ENCODE assay signal across 9 mouse cellular contexts in the genomic region with DNA sequence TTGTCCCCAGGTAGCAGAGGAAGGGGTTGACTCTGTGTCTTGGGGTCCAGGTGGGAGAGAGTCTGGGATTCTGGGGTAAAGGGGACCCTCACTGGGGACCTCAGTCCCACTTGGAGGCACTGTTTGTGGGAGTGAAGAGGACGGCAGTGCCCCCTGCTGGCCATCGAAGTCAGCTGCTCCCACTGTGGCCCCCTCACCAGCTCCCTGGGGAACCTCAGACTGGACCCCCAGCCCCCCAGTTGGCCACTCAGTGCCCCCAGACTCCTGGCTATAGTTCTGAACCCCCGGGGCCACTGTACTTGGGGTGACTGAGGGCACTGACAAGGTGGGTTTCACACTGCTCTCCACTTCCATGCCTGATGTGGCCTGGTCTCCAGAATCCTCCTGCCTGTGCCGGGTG. TPM values are rescaled to one million over a fixed set of nuclear protein-coding genes. Genes with fewer than 3 reads are reported as not detected.
A peak's percentile ranks its signal among the peaks of the same experiment; 100 is the strongest.
DNase-seq lines count a peak whose midpoint lies in the region; ATAC-seq and TF ChIP-seq lines count a peak whose summit lies in the region.
"Had no signal": no experiment of that assay in that cellular context is flagged by ENCODE, and none has a peak within 500 bp of the region (broad histone marks: within the 10 kb centered on the region; RNA-seq: fewer than 3 reads in every experiment).

No protein-coding gene starts in this region.

- H3K27me3 ChIP-seq in heart, postnatal 0 days (ENCODE audit: control insufficient read depth, insufficient read depth, low read length) = no peaks in the 10 kb centered on the region
- H3K27me3 ChIP-seq in heart, embryonic 12.5 days (replicated peaks) = no peaks in the 10 kb centered on the region
- H3K27me3 ChIP-seq in thymus, adult 2 months (ENCODE audit: control insufficient read depth, insufficient read depth, low read length) = no peaks in the 10 kb centered on the region
- H3K27me3 ChIP-seq in intestine, embryonic 16.5 days (replicated peaks; ENCODE audit: control insufficient read depth, insufficient read depth, low read length) = no peaks in the 10 kb centered on the region
- H3K27me3 ChIP-seq: neural tube, embryonic 12.5 days had no signal

- H3K4me1 ChIP-seq in heart, postnatal 0 days (ENCODE audit: control insufficient read depth, insufficient read depth) = no peaks in the 10 kb centered on the region
- peaks cover 5% of the 10 kb centered on the region for H3K4me1 ChIP-seq in heart, embryonic 12.5 days (replicated peaks)
- no peaks in the 10 kb centered on the region for H3K4me1 ChIP-seq in thymus, adult 2 months (replicated peaks; ENCODE audit: control insufficient read depth, insufficient read depth, low read length)
- no peaks in the 10 kb centered on the region for H3K4me1 ChIP-seq in intestine, embryonic 16.5 days (ENCODE audit: control insufficient read depth, insufficient read depth, low read length)

- H3K36me3 ChIP-seq in heart, postnatal 0 days (replicated peaks; ENCODE audit: control insufficient read depth, insufficient read depth, low read length) = no peaks in the 10 kb centered on the region
- H3K36me3 ChIP-seq in heart, embryonic 12.5 days = 0 out of 2 replicates have a peak, but pooled peaks cover 2% of the 10 kb centered on the region
- H3K36me3 ChIP-seq in thymus, adult 2 months (ENCODE audit: control insufficient read depth, insufficient read depth, low read length) = no peaks in the 10 kb centered on the region
- no peaks in the 10 kb centered on the region for H3K36me3 ChIP-seq in intestine, embryonic 16.5 days (ENCODE audit: control insufficient read depth, insufficient read depth, low read length)

- H3K4me3 ChIP-seq in heart, postnatal 0 days (ENCODE audit: low read depth, low read length) = no peak overlapping the region
- H3K4me3 ChIP-seq in heart, embryonic 12.5 days = no peak overlapping the region
- H3K4me3 ChIP-seq in thymus, adult 2 months (ENCODE audit: control insufficient read depth, insufficient read depth, low read length) = no peak overlapping the region
- H3K4me3 ChIP-seq in intestine, embryonic 16.5 days (ENCODE audit: low read length) = no peak overlapping the region
- H3K4me3 ChIP-seq: neural tube, embryonic 12.5 days had no signal

- DNase-seq in heart, postnatal 0 days (ENCODE audit: low spot score) = no peak
- DNase-seq in thymus, adult 2 months = peak; percentile 50
- DNase-seq in thymus, adult 18-20 months = no peak
- DNase-seq in embryo, embryonic 11 days = no peak
- DNase-seq in left cerebral cortex, postnatal 36 days (ENCODE audit: low spot score in 2 of 2) = no peak

- intact Hi-C loops in left cerebral cortex, postnatal 36 days (cut with DNase I) = no loop called here

- no peak overlapping the region for H3K4me2 ChIP-seq in heart, postnatal 0 days (ENCODE audit: low read depth, low read length)
- H3K4me2 ChIP-seq in heart, embryonic 12.5 days = no peak overlapping the region
- no peak overlapping the region for H3K4me2 ChIP-seq in intestine, embryonic 16.5 days (ENCODE audit: low read depth, low read length)
- H3K4me2 ChIP-seq: neural tube, embryonic 12.5 days had no signal

- 0 out of 2 replicates have a peak overlapping the region, but pooled peaks have one; percentile 35 for H3K27ac ChIP-seq in heart, postnatal 0 days (ENCODE audit: low read depth)
- no peak overlapping the region for H3K27ac ChIP-seq in heart, embryonic 12.5 days (ENCODE audit: poor library complexity, severe bottlenecking)
- no peak overlapping the region for H3K27ac ChIP-seq in thymus, adult 2 months (ENCODE audit: control insufficient read depth, insufficient read depth, low read length)
- no peak overlapping the region for H3K27ac ChIP-seq in intestine, embryonic 16.5 days (ENCODE audit: low read length)
- H3K27ac ChIP-seq: neural tube, embryonic 12.5 days had no signal

- no peak for TF ChIP-seq POLR2A in thymus, adult 2 months (IDR thresholded peaks at IDR 0.05; ENCODE audit: control insufficient read depth, extremely low read depth, insufficient read depth, low read length, poor library complexity)

- H3K9me3 ChIP-seq in heart, postnatal 0 days (replicated peaks; ENCODE audit: control insufficient read depth, low read length) = no peaks in the 10 kb centered on the region
- H3K9me3 ChIP-seq in heart, embryonic 12.5 days (replicated peaks) = 0 out of 2 replicates have a peak, but pooled peaks cover 3% of the 10 kb centered on the region
- H3K9me3 ChIP-seq in intestine, embryonic 16.5 days (ENCODE audit: control insufficient read depth, low read length) = no peaks in the 10 kb centered on the region
- H3K9me3 ChIP-seq: neural tube, embryonic 12.5 days had no signal

- ATAC-seq in heart, postnatal 0 days (ENCODE audit: insufficient read depth, low read depth) = no peak
- no peak for ATAC-seq in heart, embryonic 12.5 days (ENCODE audit: insufficient number of reproducible peaks, low FRiP score)
- peak; percentile 21; the same call in 1 of the 2 replicates for ATAC-seq in intestine, embryonic 16.5 days
- ATAC-seq in monocyte, adult 5-6 weeks (replicated peaks; ENCODE audit: insufficient number of reproducible peaks, low FRiP score, low TSS enrichment, poor library complexity, severe bottlenecking) = no peak

- H3K9ac ChIP-seq in heart, postnatal 0 days (replicated peaks; ENCODE audit: low read depth, low read length) = no peak overlapping the region
- H3K9ac ChIP-seq in heart, embryonic 12.5 days = no peak overlapping the region
- H3K9ac ChIP-seq in intestine, embryonic 16.5 days (ENCODE audit: low read depth, low read length) = no peak overlapping the region
- H3K9ac ChIP-seq: neural tube, embryonic 12.5 days had no signal

- WGBS in heart, postnatal 0 days = 48% methylated on average over 4 of the region's 4 CpGs
- 47% methylated on average over 4 of the region's 4 CpGs for WGBS in heart, embryonic 12.5 days
- WGBS in thymus, adult 2 months = 56% methylated on average over 4 of the region's 4 CpGs
- WGBS in intestine, embryonic 16.5 days = 51% methylated on average over 4 of the region's 4 CpGs

- TF ChIP-seq CTCF in heart, postnatal 0 days (IDR thresholded peaks at IDR 0.05; ENCODE audit: low read depth) = peak; percentile 32
- TF ChIP-seq CTCF in thymus, adult 2 months (IDR thresholded peaks at IDR 0.05; ENCODE audit: borderline replicate concordance, control insufficient read depth, extremely low read depth, insufficient read depth, low read length, poor library complexity) = peak; percentile 72; the same call in 1 of the 2 replicates

- no peak for TF ChIP-seq EP300 in heart, postnatal 0 days (IDR thresholded peaks at IDR 0.05; ENCODE audit: low read depth)

RNA-seq across cellular contexts. Expression of gene Abtb1, which starts 7.5 kb away (rescaled TPM):
- total RNA-seq in heart, postnatal 0 days (2014; rRNA removed; ENCODE audit: low replicate concordance) = 63.9 and 88.0 TPM in 2 replicates
- 29.1 and 36.6 TPM in 2 replicates for polyA plus RNA-seq in heart, postnatal 0 days (2015; fragmentation: Nextera tagmentation; extraction: Ambion mirVana)
- polyA plus RNA-seq in heart, embryonic 12.5 days (2016; fragmentation: Nextera tagmentation; extraction: Ambion mirVana) = 22.0 and 24.2 TPM in 2 replicates
- polyA plus RNA-seq in thymus, adult 2 months (2012; rRNA removed) = 204 and 239 TPM in 2 replicates
- polyA plus RNA-seq in intestine, embryonic 16.5 days (2015; fragmentation: Nextera tagmentation; extraction: Ambion mirVana) = 26.6 and 29.2 TPM in 2 replicates
- 32.9 to 52.6 TPM (median 51.6 TPM) in 3 replicates for total RNA-seq in monocyte, adult 5-6 weeks (2017)
- total RNA-seq in left cerebral cortex, postnatal 36 days (2021) = 10 to 100 TPM; 43.4 to 45.9 TPM

RNA-seq across cellular contexts. Expression of gene Podxl2, which starts 25.6 kb away (rescaled TPM):
- total RNA-seq in heart, postnatal 0 days (2014; rRNA removed; ENCODE audit: low replicate concordance) = 90.9 and 101 TPM in 2 replicates
- polyA plus RNA-seq in heart, postnatal 0 days (2015; fragmentation: Nextera tagmentation; extraction: Ambion mirVana) = 60.3 and 60.8 TPM in 2 replicates
- 44.0 and 50.8 TPM in 2 replicates for polyA plus RNA-seq in heart, embryonic 12.5 days (2016; fragmentation: Nextera tagmentation; extraction: Ambion mirVana)
- 95.8 and 100.0 TPM in 2 replicates for polyA plus RNA-seq in thymus, adult 2 months (2012; rRNA removed)
- polyA plus RNA-seq in intestine, embryonic 16.5 days (2015; fragmentation: Nextera tagmentation; extraction: Ambion mirVana) = 32.0 and 35.6 TPM in 2 replicates
- total RNA-seq in monocyte, adult 5-6 weeks (2017) = not detected in 3 replicates
- 100 to 1,000 TPM; 181 to 221 TPM for total RNA-seq in left cerebral cortex, postnatal 36 days (2021)

RNA-seq across cellular contexts. Expression of gene Mcm2, which starts 49.3 kb away (rescaled TPM):
- 38.8 and 49.9 TPM in 2 replicates for total RNA-seq in heart, postnatal 0 days (2014; rRNA removed; ENCODE audit: low replicate concordance)
- polyA plus RNA-seq in heart, postnatal 0 days (2015; fragmentation: Nextera tagmentation; extraction: Ambion mirVana) = 25.2 and 25.6 TPM in 2 replicates
- 130 TPM in 2 replicates for polyA plus RNA-seq in heart, embryonic 12.5 days (2016; fragmentation: Nextera tagmentation; extraction: Ambion mirVana)
- 169 and 232 TPM in 2 replicates for polyA plus RNA-seq in thymus, adult 2 months (2012; rRNA removed)
- polyA plus RNA-seq in intestine, embryonic 16.5 days (2015; fragmentation: Nextera tagmentation; extraction: Ambion mirVana) = 90.1 and 101 TPM in 2 replicates
- 10.9 to 27.9 TPM (median 20.2 TPM) in 3 replicates for total RNA-seq in monocyte, adult 5-6 weeks (2017)
- total RNA-seq in left cerebral cortex, postnatal 36 days (2021) = 1 to 10 TPM; 3.8 to 4.2 TPM

RNA-seq across cellular contexts. Expression of gene Tpra1, which starts 52.8 kb away (rescaled TPM):
- 45.9 and 131 TPM in 2 replicates for total RNA-seq in heart, postnatal 0 days (2014; rRNA removed; ENCODE audit: low replicate concordance)
- 39.1 and 46.9 TPM in 2 replicates for polyA plus RNA-seq in heart, postnatal 0 days (2015; fragmentation: Nextera tagmentation; extraction: Ambion mirVana)
- 42.8 and 48.0 TPM in 2 replicates for polyA plus RNA-seq in heart, embryonic 12.5 days (2016; fragmentation: Nextera tagmentation; extraction: Ambion mirVana)
- polyA plus RNA-seq in thymus, adult 2 months (2012; rRNA removed) = 300 and 366 TPM in 2 replicates
- 73.7 and 77.0 TPM in 2 replicates for polyA plus RNA-seq in intestine, embryonic 16.5 days (2015; fragmentation: Nextera tagmentation; extraction: Ambion mirVana)
- 24.4 to 70.1 TPM (median 35.2 TPM) in 3 replicates for total RNA-seq in monocyte, adult 5-6 weeks (2017)
- 10 to 100 TPM; 38.7 to 49.6 TPM for total RNA-seq in left cerebral cortex, postnatal 36 days (2021)
